Comparison of ENCODE assay signal across 8 mouse cellular contexts in the genomic region with DNA sequence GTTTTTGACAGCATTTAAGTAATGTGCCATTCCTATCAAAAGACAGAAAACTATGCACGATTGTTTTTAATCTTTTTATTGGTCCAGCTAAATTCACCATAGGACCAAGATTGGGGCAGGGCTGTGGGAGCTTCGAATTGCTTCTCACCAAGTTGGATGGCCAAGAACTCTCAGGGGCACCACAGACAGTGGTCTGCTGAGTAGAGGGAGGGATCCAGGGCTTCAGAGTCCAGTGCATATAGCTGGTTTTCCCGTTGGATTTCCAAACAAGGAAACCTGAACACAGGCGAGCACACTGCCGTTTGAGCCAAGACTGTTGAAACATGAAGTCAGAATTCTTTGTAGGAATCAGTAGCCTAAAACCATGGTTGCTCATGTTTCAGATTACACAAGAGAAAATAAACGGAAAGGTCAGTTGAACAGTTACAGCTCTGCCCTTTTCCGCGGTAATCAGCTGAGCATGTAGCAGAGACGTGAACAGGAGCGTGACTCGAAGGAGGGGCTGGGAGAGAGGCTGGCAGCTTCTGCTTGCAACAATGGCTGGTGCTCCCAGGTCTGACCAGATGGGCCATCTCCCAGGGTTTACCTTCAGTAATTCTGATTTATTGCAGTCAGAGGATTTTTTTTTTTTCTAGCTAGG. TPM values are rescaled to one million over a fixed set of nuclear protein-coding genes. Genes with fewer than 3 reads are reported as not detected.
DNase-seq lines count a peak whose midpoint lies in the region; ATAC-seq and TF ChIP-seq lines count a peak whose summit lies in the region.

No protein-coding gene starts in this region.

- H3K4me3 ChIP-seq in embryonic fibroblast, embryonic 13.5 days (ENCODE audit: insufficient read depth, low read length), result no peak overlapping the region
- H3K4me3 ChIP-seq in intestine, embryonic 16.5 days (ENCODE audit: low read length), result no peak overlapping the region
- H3K4me3 ChIP-seq in lung, adult 2 months (replicated peaks; ENCODE audit: extremely low read depth, low read depth, low read length), result no peak overlapping the region

- no peak for TF ChIP-seq CTCF in embryonic fibroblast, embryonic 13.5 days (IDR thresholded peaks at IDR 0.05; ENCODE audit: borderline replicate concordance, insufficient read depth, low read length)
- no peak for TF ChIP-seq CTCF in lung, adult 2 months (IDR thresholded peaks at IDR 0.05; ENCODE audit: insufficient read depth, low read length)

- H3K4me1 ChIP-seq in embryonic fibroblast, embryonic 13.5 days (ENCODE audit: control insufficient read depth, insufficient read depth, low read length), result no peaks in the 10 kb centered on the region
- H3K4me1 ChIP-seq in intestine, embryonic 16.5 days (ENCODE audit: control insufficient read depth, insufficient read depth, low read length), result no peaks in the 10 kb centered on the region
- no peaks in the 10 kb centered on the region; the same call in 1 of the 2 replicates for H3K4me1 ChIP-seq in lung, adult 2 months (ENCODE audit: control insufficient read depth, insufficient read depth, low read length)

- no peaks in the 10 kb centered on the region for H3K27me3 ChIP-seq in intestine, embryonic 16.5 days (replicated peaks; ENCODE audit: control insufficient read depth, insufficient read depth, low read length)

- 0 out of 2 replicates have a peak overlapping the region, but pooled peaks have one; percentile 4 for H3K27ac ChIP-seq in embryonic fibroblast, embryonic 13.5 days (ENCODE audit: insufficient read depth, low read length)
- 0 out of 2 replicates have a peak overlapping the region, but pooled peaks have one; percentile 1 for H3K27ac ChIP-seq in intestine, embryonic 16.5 days (ENCODE audit: low read length)

- WGBS in intestine, embryonic 16.5 days, result 41% methylated on average over 11 of the region's 11 CpGs
- WGBS in lung, adult 2 months, result 31% methylated on average over 11 of the region's 11 CpGs

- H3K9me3 ChIP-seq in intestine, embryonic 16.5 days (ENCODE audit: control insufficient read depth, low read length), result no peaks in the 10 kb centered on the region

- peak; percentile 81 for ATAC-seq in intestine, embryonic 16.5 days
- ATAC-seq in erythroid progenitor cell, adult 5-6 weeks (replicated peaks; ENCODE audit: low FRiP score, poor library complexity, severe bottlenecking), result no peak

- DNase-seq in cerebellum, postnatal 10 days, result peak; percentile 64 to 70
- DNase-seq in cerebellum, adult 11 months, result no peak
- DNase-seq in lung, adult 2 months, result peak; percentile 22
- peak; percentile 43 for DNase-seq in retina, postnatal 1 day
- DNase-seq in left cerebral cortex, postnatal 36 days (ENCODE audit: low spot score in 2 of 2), result no peak

- H3K4me2 ChIP-seq in intestine, embryonic 16.5 days (ENCODE audit: low read depth, low read length), result no peak overlapping the region

- no peak overlapping the region for H3K9ac ChIP-seq in intestine, embryonic 16.5 days (ENCODE audit: low read depth, low read length)

- H3K36me3 ChIP-seq in intestine, embryonic 16.5 days (ENCODE audit: control insufficient read depth, insufficient read depth, low read length), result no peaks in the 10 kb centered on the region

- intact Hi-C loops in left cerebral cortex, postnatal 36 days (cut with DNase I), result no loop called here

- no peak for TF ChIP-seq POLR2A in embryonic fibroblast, embryonic 13.5 days (IDR thresholded peaks at IDR 0.05; ENCODE audit: low read depth, low read length)
- no peak for TF ChIP-seq POLR2A in lung, adult 2 months (IDR thresholded peaks at IDR 0.05; ENCODE audit: borderline replicate concordance, extremely low read depth, low read depth, low read length)

RNA-seq across cellular contexts. Expression of a gene that starts 38.0 kb away (rescaled TPM):
- polyA plus RNA-seq in embryonic fibroblast, embryonic 13.5 days (2011; ENCODE audit: insufficient read length, low read depth, missing spikeins), result 7.0 TPM in 2 replicates
- 27.2 and 33.6 TPM in 2 replicates for polyA plus RNA-seq in intestine, embryonic 16.5 days (2015; fragmentation: Nextera tagmentation; extraction: Ambion mirVana)
- polyA plus RNA-seq in lung, adult 2 months (2012; rRNA removed), result 12.3 and 13.3 TPM in 2 replicates
- 10 to 100 TPM in 1 of 2 experiments, 1 to 10 TPM in 1; 9.1 to 11.3 TPM for total RNA-seq in left cerebral cortex, postnatal 36 days (2021)
- total RNA-seq in erythroid progenitor cell, adult 5-6 weeks (2015; ENCODE audit: low replicate concordance), result 12.2 and 21.3 TPM in 2 replicates
- total RNA-seq in erythroid progenitor cell, adult 5-6 weeks (2017; ENCODE audit: low replicate concordance), result 3.0 and 3.1 TPM in 2 replicates

Comparison
In these comparisons a context has a peak if more than half of its experiments do, and no peak if none do; other contexts are left out.
1. DNase-seq: peak in cerebellum, postnatal 10 days (2 of 2), lung, adult 2 months (single experiment) and retina, postnatal 1 day (single experiment); none in cerebellum, adult 11 months (single experiment) and left cerebral cortex, postnatal 36 days (0 of 2).